Comparison of ENCODE assay signal across 8 mouse cellular contexts in genomic region chr11:120457370-120457769, GRCm38 (mm10). TPM values are rescaled to one million over a fixed set of nuclear protein-coding genes. Genes with fewer than 3 reads are reported as not detected.
DNase-seq lines count a peak whose midpoint lies in the region; ATAC-seq and TF ChIP-seq lines count a peak whose summit lies in the region.

No protein-coding gene starts in this region.

- 23% methylated on average over 14 of the region's 14 CpGs for WGBS in kidney, postnatal 0 days
- WGBS in embryonic facial prominence, embryonic 14.5 days = 37% methylated on average over 14 of the region's 14 CpGs
- 38% methylated on average over 14 of the region's 14 CpGs for WGBS in limb, embryonic 11.5 days
- WGBS in neural tube, embryonic 14.5 days = 39% methylated on average over 14 of the region's 14 CpGs

- DNase-seq in kidney, postnatal 0 days (ENCODE audit: low spot score) = peak; percentile 12
- no peak for DNase-seq in kidney, postnatal 25 days
- DNase-seq in embryonic facial prominence, embryonic 14.5 days (ENCODE audit: low spot score) = no peak
- no peak for DNase-seq in limb, embryonic 11.5 days (ENCODE audit: low spot score)
- no peak for DNase-seq in retina, postnatal 1 day
- DNase-seq in cerebellum, postnatal 4 days (ENCODE audit: low spot score in 2 of 2) = no peak
- DNase-seq in cerebellum, postnatal 10 days = no peak

- no peaks in the 10 kb centered on the region for H3K27me3 ChIP-seq in kidney, postnatal 0 days (ENCODE audit: insufficient read depth, low read length)
- no peaks in the 10 kb centered on the region for H3K27me3 ChIP-seq in embryonic facial prominence, embryonic 14.5 days (replicated peaks; ENCODE audit: control insufficient read depth, insufficient read depth, low read length)
- no peaks in the 10 kb centered on the region for H3K27me3 ChIP-seq in limb, embryonic 11.5 days (ENCODE audit: control insufficient read depth, insufficient read depth, low read length)
- H3K27me3 ChIP-seq in neural tube, embryonic 14.5 days (ENCODE audit: control insufficient read depth, insufficient read depth, low read length) = no peaks in the 10 kb centered on the region

- H3K27ac ChIP-seq in kidney, postnatal 0 days = peak overlapping the region; percentile 69
- peak overlapping the region; percentile 76 for H3K27ac ChIP-seq in embryonic facial prominence, embryonic 14.5 days (replicated peaks; ENCODE audit: low read depth, low read length)
- peak overlapping the region; percentile 49; the same call in 1 of the 2 replicates for H3K27ac ChIP-seq in limb, embryonic 11.5 days (replicated peaks; ENCODE audit: low read depth, low read length)
- peak overlapping the region; percentile 74 for H3K27ac ChIP-seq in neural tube, embryonic 14.5 days (ENCODE audit: low read depth, low read length)

- no peaks in the 10 kb centered on the region for H3K9me3 ChIP-seq in kidney, postnatal 0 days (replicated peaks; ENCODE audit: low read length)
- H3K9me3 ChIP-seq in embryonic facial prominence, embryonic 14.5 days (ENCODE audit: control insufficient read depth, low read length) = no peaks in the 10 kb centered on the region
- H3K9me3 ChIP-seq in limb, embryonic 11.5 days (ENCODE audit: control insufficient read depth, low read length) = no peaks in the 10 kb centered on the region
- H3K9me3 ChIP-seq in neural tube, embryonic 14.5 days (ENCODE audit: control insufficient read depth, low read length) = no peaks in the 10 kb centered on the region

- TF ChIP-seq CTCF in kidney, postnatal 0 days (IDR thresholded peaks at IDR 0.05; ENCODE audit: low read depth) = no peak

- H3K4me3 ChIP-seq in kidney, postnatal 0 days (replicated peaks; ENCODE audit: low read depth, low read length) = peak overlapping the region; percentile 72
- H3K4me3 ChIP-seq in embryonic facial prominence, embryonic 14.5 days (ENCODE audit: low read depth, low read length) = peak overlapping the region; percentile 71
- peak overlapping the region; percentile 93 for H3K4me3 ChIP-seq in limb, embryonic 11.5 days (ENCODE audit: low read depth, low read length)
- peak overlapping the region; percentile 95 for H3K4me3 ChIP-seq in neural tube, embryonic 14.5 days (ENCODE audit: low read depth, low read length)

- H3K9ac ChIP-seq in kidney, postnatal 0 days (ENCODE audit: low read depth, low read length) = peak overlapping the region; percentile 81
- peak overlapping the region; percentile 94 for H3K9ac ChIP-seq in embryonic facial prominence, embryonic 14.5 days (ENCODE audit: low read depth, low read length)
- H3K9ac ChIP-seq in limb, embryonic 11.5 days (ENCODE audit: low read length) = peak overlapping the region; percentile 93
- H3K9ac ChIP-seq in neural tube, embryonic 14.5 days (replicated peaks; ENCODE audit: low read depth, low read length) = peak overlapping the region; percentile 90

- no peak for ATAC-seq in kidney, postnatal 0 days (replicated peaks; ENCODE audit: low FRiP score, low read depth)
- peak; percentile 14 for ATAC-seq in embryonic facial prominence, embryonic 14.5 days (ENCODE audit: low read depth)
- ATAC-seq in limb, embryonic 11.5 days (ENCODE audit: insufficient number of reproducible peaks, low FRiP score, low TSS enrichment, low read depth) = no peak
- no peak; the same call in 1 of the 2 replicates for ATAC-seq in neural tube, embryonic 14.5 days (ENCODE audit: low read depth)

- peak overlapping the region; percentile 97 for H3K4me2 ChIP-seq in kidney, postnatal 0 days (ENCODE audit: low read length)
- H3K4me2 ChIP-seq in embryonic facial prominence, embryonic 14.5 days (ENCODE audit: low read depth, low read length) = peak overlapping the region; percentile 72
- H3K4me2 ChIP-seq in limb, embryonic 11.5 days (ENCODE audit: low read depth, severe bottlenecking) = peak overlapping the region; percentile 86
- H3K4me2 ChIP-seq in neural tube, embryonic 14.5 days (ENCODE audit: low read depth, low read length) = peak overlapping the region; percentile 69

- H3K4me1 ChIP-seq in kidney, postnatal 0 days (replicated peaks; ENCODE audit: insufficient read depth, low read length) = peaks cover 6% of the 10 kb centered on the region
- H3K4me1 ChIP-seq in embryonic facial prominence, embryonic 14.5 days (ENCODE audit: control insufficient read depth, insufficient read depth, low read length) = no peaks in the 10 kb centered on the region; the same call in 1 of the 2 replicates
- H3K4me1 ChIP-seq in limb, embryonic 11.5 days (ENCODE audit: control insufficient read depth, insufficient read depth, low read length) = no peaks in the 10 kb centered on the region
- H3K4me1 ChIP-seq in neural tube, embryonic 14.5 days (ENCODE audit: control insufficient read depth, insufficient read depth, low read length) = peaks cover 12% of the 10 kb centered on the region; the same call in 1 of the 2 replicates

- peaks cover 19% of the 10 kb centered on the region for H3K36me3 ChIP-seq in kidney, postnatal 0 days (ENCODE audit: insufficient read depth, low read length)
- H3K36me3 ChIP-seq in embryonic facial prominence, embryonic 14.5 days (ENCODE audit: control insufficient read depth, insufficient read depth, low read length) = peaks cover 30% of the 10 kb centered on the region
- H3K36me3 ChIP-seq in limb, embryonic 11.5 days (ENCODE audit: control insufficient read depth, insufficient read depth, low read length) = peaks cover 14% of the 10 kb centered on the region; the same call in 1 of the 2 replicates
- peaks cover 15% of the 10 kb centered on the region for H3K36me3 ChIP-seq in neural tube, embryonic 14.5 days (ENCODE audit: control insufficient read depth, insufficient read depth, low read length)

RNA-seq across cellular contexts. Expression of gene Oxld1, which starts 0.5 kb away (rescaled TPM):
- polyA plus RNA-seq in kidney, postnatal 0 days (2015; fragmentation: Nextera tagmentation; extraction: Ambion mirVana) = 24.3 and 30.3 TPM in 2 replicates
- polyA plus RNA-seq in embryonic facial prominence, embryonic 14.5 days (2014; fragmentation: Nextera tagmentation; extraction: Ambion mirVana) = 12.8 and 15.3 TPM in 2 replicates
- polyA plus RNA-seq in limb, embryonic 11.5 days (2014; fragmentation: Nextera tagmentation; extraction: Ambion mirVana) = 11.5 and 11.9 TPM in 2 replicates
- polyA plus RNA-seq in neural tube, embryonic 14.5 days (2014; fragmentation: Nextera tagmentation; extraction: Ambion mirVana) = 12.0 and 12.9 TPM in 2 replicates

RNA-seq across cellular contexts. Expression of gene Ccdc137, which starts 0.5 kb away (rescaled TPM):
- polyA plus RNA-seq in kidney, postnatal 0 days (2015; fragmentation: Nextera tagmentation; extraction: Ambion mirVana) = 26.3 and 29.5 TPM in 2 replicates
- polyA plus RNA-seq in embryonic facial prominence, embryonic 14.5 days (2014; fragmentation: Nextera tagmentation; extraction: Ambion mirVana) = 27.7 and 27.9 TPM in 2 replicates
- 32.6 and 36.4 TPM in 2 replicates for polyA plus RNA-seq in limb, embryonic 11.5 days (2014; fragmentation: Nextera tagmentation; extraction: Ambion mirVana)
- polyA plus RNA-seq in neural tube, embryonic 14.5 days (2014; fragmentation: Nextera tagmentation; extraction: Ambion mirVana) = 21.6 and 28.4 TPM in 2 replicates

RNA-seq across cellular contexts. Expression of gene Pde6g, which starts 4.1 kb away (rescaled TPM):
- 0.17 and 0.36 TPM in 2 replicates for polyA plus RNA-seq in kidney, postnatal 0 days (2015; fragmentation: Nextera tagmentation; extraction: Ambion mirVana)
- not detected in 2 replicates for polyA plus RNA-seq in embryonic facial prominence, embryonic 14.5 days (2014; fragmentation: Nextera tagmentation; extraction: Ambion mirVana)
- 0.19 TPM in 1 of 2 replicates, not detected in the other for polyA plus RNA-seq in limb, embryonic 11.5 days (2014; fragmentation: Nextera tagmentation; extraction: Ambion mirVana)
- 0.31 and 0.59 TPM in 2 replicates for polyA plus RNA-seq in neural tube, embryonic 14.5 days (2014; fragmentation: Nextera tagmentation; extraction: Ambion mirVana)

RNA-seq across cellular contexts. Expression of gene Arl16, which starts 10.0 kb away (rescaled TPM):
- polyA plus RNA-seq in kidney, postnatal 0 days (2015; fragmentation: Nextera tagmentation; extraction: Ambion mirVana) = 32.7 and 35.1 TPM in 2 replicates
- 43.2 and 46.4 TPM in 2 replicates for polyA plus RNA-seq in embryonic facial prominence, embryonic 14.5 days (2014; fragmentation: Nextera tagmentation; extraction: Ambion mirVana)
- polyA plus RNA-seq in limb, embryonic 11.5 days (2014; fragmentation: Nextera tagmentation; extraction: Ambion mirVana) = 56.6 and 58.3 TPM in 2 replicates
- polyA plus RNA-seq in neural tube, embryonic 14.5 days (2014; fragmentation: Nextera tagmentation; extraction: Ambion mirVana) = 65.5 and 68.1 TPM in 2 replicates

RNA-seq across cellular contexts. Expression of gene Tspan10, which starts 14.9 kb away (rescaled TPM):
- polyA plus RNA-seq in kidney, postnatal 0 days (2015; fragmentation: Nextera tagmentation; extraction: Ambion mirVana) = not detected in 2 replicates
- 0.63 TPM in 1 of 2 replicates, not detected in the other for polyA plus RNA-seq in embryonic facial prominence, embryonic 14.5 days (2014; fragmentation: Nextera tagmentation; extraction: Ambion mirVana)
- polyA plus RNA-seq in limb, embryonic 11.5 days (2014; fragmentation: Nextera tagmentation; extraction: Ambion mirVana) = not detected in 2 replicates
- polyA plus RNA-seq in neural tube, embryonic 14.5 days (2014; fragmentation: Nextera tagmentation; extraction: Ambion mirVana) = not detected in 2 replicates
